Mouse (Mus musculus) bone marrow, adult 2 months (tissue): ENCODE measurements around the gene Nubp2.

Experiments
- CTCF ChIP-seq: fragments of 200-500 bp; IDR thresholded peaks from 2 replicates; pipeline ENCODE4 v1.5.1; 2011; ENCODE audit warnings: low read length, control low read depth; ENCODE audit not compliant: control insufficient read depth, insufficient read depth
- POLR2A ChIP-seq: fragments of 200-500 bp; IDR thresholded peaks from 2 replicates; pipeline ENCODE4 v1.6.1; 2011; ENCODE audit warnings: low read depth, mild to moderate bottlenecking, control low read depth, low read length, borderline replicate concordance; ENCODE audit not compliant: control insufficient read depth

- TF ChIP-seq CTCF (no peak), POLR2A (no peak)
Measured at GRCm38 (mm10) chr17:24844525-24844924, 41.6 kb downstream of the Nubp2 start.
